Mouse (Mus musculus) testis, adult 2 months (tissue): ENCODE data around the gene Dnaic2.

Experiments
- CTCF ChIP-seq: fragments of 200-500 bp; IDR thresholded peaks from 2 replicates; pipeline ENCODE4 v1.5.1; 2012; ENCODE audit warnings: low read depth, mild to moderate bottlenecking, inconsistent platforms, low read length, moderate library complexity; ENCODE audit not compliant: control insufficient read depth, insufficient read depth, insufficient replicate concordance
- POLR2A ChIP-seq: fragments of 200-500 bp; IDR thresholded peaks from 2 replicates; pipeline ENCODE4 v1.6.1; 2012; ENCODE audit warnings: low read depth, mild to moderate bottlenecking, inconsistent platforms, low read length, moderate library complexity; ENCODE audit not compliant: control insufficient read depth

- TF ChIP-seq CTCF (no peak), POLR2A (no peak)
Measured at GRCm38 (mm10) chr11:114723030-114723429, 4.2 kb upstream of the Dnaic2 start.
